Mouse (Mus musculus) CH12.LX (cell line): ENCODE measurements around the gene Trio. TPM values are rescaled to one million over a fixed set of nuclear protein-coding genes. Genes with fewer than 3 reads are reported as not detected.

ENCODE experiments used
- DNase-seq: peaks from one replicate; pipeline ENCODE4 v3.0.0-alpha.2; 2013; ENCODE audit errors: extremely low read depth
- H3K27ac ChIP-seq: 2 replicates; pipeline ENCODE4 v1.5.1; 2012; ENCODE audit warnings: low read depth, mild to moderate bottlenecking, control low read depth, moderate library complexity; ENCODE audit not compliant: insufficient read depth
- H3K27me3 ChIP-seq: replicated peaks from 2 replicates; pipeline ENCODE3; 2012; ENCODE audit warnings: inconsistent platforms
- H3K36me3 ChIP-seq, 2 experiments: replicated peaks in 1 of 2; 2 replicates each; pipeline versions ENCODE3 to v1.6.1; 2012; ENCODE audit warnings: inconsistent platforms in 1 of 2, low read length in 1 of 2, mild to moderate bottlenecking in 1 of 2, mixed read lengths in 1 of 2, moderate library complexity in 1 of 2; ENCODE audit not compliant: control insufficient read depth in 1 of 2, insufficient read depth in 1 of 2
- H3K4me1 ChIP-seq, 2 experiments: 2 replicates each; pipeline ENCODE4 v1.6.1; 2012; ENCODE audit warnings: inconsistent platforms in 1 of 2, moderate library complexity in 1 of 2; ENCODE audit not compliant: insufficient read depth in 2 of 2, control insufficient read depth in 1 of 2
- H3K4me2 ChIP-seq: 2 replicates; pipeline ENCODE4 v1.6.1; 2012; ENCODE audit warnings: low read depth, mild to moderate bottlenecking, control low read depth; ENCODE audit not compliant: poor library complexity, insufficient read depth, severe bottlenecking
- H3K4me3 ChIP-seq, 3 experiments: fragments of 150-350 bp in 1 of 3; sonication (generic) in 1 of 3; replicated peaks in 1 of 3; 2 replicates each; pipeline versions ENCODE3 to v1.5.1; 2011 to 2012; ENCODE audit warnings: low read depth in 2 of 3, low read length in 2 of 3, mild to moderate bottlenecking in 2 of 3, moderate library complexity in 2 of 3, control low read depth in 1 of 3, improper control_type of control experiment in 1 of 3, inconsistent platforms in 1 of 3, mixed read lengths in 1 of 3; ENCODE audit not compliant: poor library complexity in 1 of 3
- H3K79me2 ChIP-seq: replicated peaks from 2 replicates; pipeline ENCODE4 v1.6.1; 2012; ENCODE audit warnings: mild to moderate bottlenecking, moderate library complexity; ENCODE audit not compliant: control insufficient read depth, poor library complexity, insufficient read depth, severe bottlenecking; ENCODE audit errors: extremely low read depth
- H3K9ac ChIP-seq: 2 replicates; pipeline ENCODE4 v1.6.1; 2012; ENCODE audit warnings: low read depth, mild to moderate bottlenecking, control low read depth, moderate library complexity; ENCODE audit not compliant: insufficient read depth
- H3K9me3 ChIP-seq: replicated peaks from 2 replicates; pipeline ENCODE3; 2012; ENCODE audit warnings: low read length, inconsistent platforms, mixed read lengths
- BHLHE40 ChIP-seq: IDR thresholded peaks from 2 replicates; pipeline ENCODE4 v1.6.1; 2011; ENCODE audit warnings: mild to moderate bottlenecking, low read depth, low read length, improper control_type of control experiment
- CHD1 ChIP-seq: IDR thresholded peaks from 2 replicates; pipeline ENCODE4 v1.6.1; 2012; ENCODE audit warnings: low read depth, low read length, improper control_type of control experiment, inconsistent platforms
- CHD2 ChIP-seq: IDR thresholded peaks from 2 replicates; pipeline ENCODE4 v1.6.1; 2011; ENCODE audit warnings: low read length, improper control_type of control experiment
- E2F4 ChIP-seq: IDR thresholded peaks from 2 replicates; pipeline ENCODE4 v1.6.1; 2011; ENCODE audit warnings: low read depth, low read length, improper control_type of control experiment; ENCODE audit not compliant: insufficient replicate concordance
- ELF1 ChIP-seq: IDR thresholded peaks from 2 replicates; pipeline ENCODE4 v1.6.1; 2014; ENCODE audit warnings: low read depth, mild to moderate bottlenecking, inconsistent platforms, low read length, improper control_type of control experiment
- ETS1 ChIP-seq: conservative IDR thresholded peaks from 2 replicates; pipeline ENCODE4 v1.6.1; 2012; ENCODE audit warnings: low read depth, mild to moderate bottlenecking, inconsistent platforms, low read length, improper control_type of control experiment, moderate library complexity
- GABPA ChIP-seq: IDR thresholded peaks from 2 replicates; pipeline ENCODE4 v1.6.1; 2012; ENCODE audit warnings: low read depth, low read length, improper control_type of control experiment, inconsistent platforms; ENCODE audit not compliant: insufficient replicate concordance
- HCFC1 ChIP-seq: IDR thresholded peaks from 2 replicates; pipeline ENCODE4 v1.6.1; 2012; ENCODE audit warnings: low read depth, mild to moderate bottlenecking, inconsistent platforms, low read length, improper control_type of control experiment
- IRF4 ChIP-seq: IDR thresholded peaks from 2 replicates; pipeline ENCODE4 v1.6.1; 2014; ENCODE audit warnings: low read depth, mild to moderate bottlenecking, inconsistent platforms, low read length, improper control_type of control experiment
- JUND ChIP-seq: conservative IDR thresholded peaks from 2 replicates; pipeline ENCODE4 v1.6.1; 2011; ENCODE audit warnings: low read depth, low read length, improper control_type of control experiment
- MAZ ChIP-seq: IDR thresholded peaks from 2 replicates; pipeline ENCODE4 v1.6.1; 2012; ENCODE audit warnings: low read depth, mild to moderate bottlenecking, inconsistent platforms, low read length, improper control_type of control experiment, moderate library complexity
- MEF2A ChIP-seq: IDR thresholded peaks from 2 replicates; pipeline ENCODE4 v1.6.1; 2014; ENCODE audit warnings: low read depth, mild to moderate bottlenecking, inconsistent platforms, low read length, improper control_type of control experiment, borderline replicate concordance
- MXI1 ChIP-seq: IDR thresholded peaks from 2 replicates; pipeline ENCODE4 v1.6.1; 2011; ENCODE audit warnings: mild to moderate bottlenecking, low read depth, low read length, improper control_type of control experiment
- SIN3A ChIP-seq: IDR thresholded peaks from 2 replicates; pipeline ENCODE4 v1.6.1; 2012; ENCODE audit warnings: low read length, improper control_type of control experiment, inconsistent platforms
- SMC3 ChIP-seq: IDR thresholded peaks from 2 replicates; pipeline ENCODE4 v1.6.1; 2011; ENCODE audit warnings: low read depth, low read length, improper control_type of control experiment
- TBP ChIP-seq: conservative IDR thresholded peaks from 2 replicates; pipeline ENCODE4 v1.6.1; 2011; ENCODE audit warnings: low read depth, low read length, improper control_type of control experiment
- USF1 ChIP-seq: IDR thresholded peaks from 2 replicates; pipeline ENCODE4 v1.6.1; 2014; ENCODE audit warnings: low read depth, mild to moderate bottlenecking, inconsistent platforms, low read length, improper control_type of control experiment
- ZC3H11A ChIP-seq: IDR thresholded peaks from 2 replicates; pipeline ENCODE4 v1.6.1; 2012; ENCODE audit warnings: low read depth, mild to moderate bottlenecking, inconsistent platforms, low read length, improper control_type of control experiment
- ZMIZ1 ChIP-seq: IDR thresholded peaks from 2 replicates; pipeline ENCODE4 v1.6.1; 2012; ENCODE audit warnings: low read depth, mild to moderate bottlenecking, inconsistent platforms, low read length, improper control_type of control experiment
- ZNF384 ChIP-seq: IDR thresholded peaks from 2 replicates; pipeline ENCODE4 v1.6.1; 2012; ENCODE audit warnings: low read depth, low read length, improper control_type of control experiment, inconsistent platforms
- dilution Hi-C: fragments of 300-500 bp; cut with MboI; formaldehyde crosslinking; loops from 2 replicates; pipeline ENCODE4 v1.14.3; 2020; ENCODE audit warnings: low sequenced_read_pairs; ENCODE audit not compliant: extremely low pct_unique_long_range_greater_than_20kb, extremely low pct_ligation_motif_present
- in situ Hi-C: fragments of 300-500 bp; cut with MboI; formaldehyde crosslinking; loops from 3 replicates; pipeline ENCODE4 v1.14.3; 2019; ENCODE audit warnings: low sequenced_read_pairs, low pct_ligation_motif_present, low pct_unique_long_range_greater_than_20kb, mixed read lengths
- polyA plus RNA-seq: library from polyadenylated mRNA; unstranded; fragments of >175 nt; gene quantifications from 2 replicates; pipeline ENCODE4 v1.2.1, GENCODE M21; 2012; ENCODE audit warnings: low read depth; ENCODE audit not compliant: insufficient read length
- total RNA-seq, 2 experiments: library from RNA; depleted of rRNA; stranded (reverse); fragments of 300-350 nt in 1 of 2; fragments of >200 nt in 1 of 2; gene quantifications; 2 replicates each; pipeline ENCODE4 v1.2.3; 2012 to 2014

Gene Trio
- total and polyA plus RNA-seq, 3 experiments = 3.9 to 17.5 (median 4.3) TPM

GRCm38 (mm10) chr15:27997391-27997841 is 28.2 kb downstream of the Trio start:
- no peaks in the 10 kb centered on the region for H3K9me3 ChIP-seq
- H3K27me3 ChIP-seq = no peaks in the 10 kb centered on the region
- dilution Hi-C loops = no loop called here
- H3K36me3 ChIP-seq = no peaks in the 10 kb centered on the region
- in situ Hi-C loops = no loop called here
- no peak overlapping the region for H3K4me2 ChIP-seq
- TF ChIP-seq TBP (no peak), CHD2 (no peak), SIN3A (no peak), MEF2A (no peak), SMC3 (no peak), GABPA (no peak), MXI1 (no peak), E2F4 (no peak), CHD1 (no peak)
- H3K4me1 ChIP-seq = peaks cover 0 to 5% of the 10 kb centered on the region in 2 experiments; a peak in 2 of 4 replicates
- no peaks in the 10 kb centered on the region for H3K79me2 ChIP-seq
- H3K9ac ChIP-seq = no peak overlapping the region
- DNase-seq = no peak
- no peak overlapping the region for H3K27ac ChIP-seq
- no peak overlapping the region for H3K4me3 ChIP-seq

GRCm38 (mm10) chr15:27996750-27997149 is 28.9 kb downstream of the Trio start:
- Histone ChIP-seq H3K4me2 (no peak overlapping the region), H3K9ac (no peak overlapping the region), H3K36me3 (no peaks in the 10 kb centered on the region), H3K9me3 (no peaks in the 10 kb centered on the region), H3K27me3 (no peaks in the 10 kb centered on the region), H3K4me3 (no peak overlapping the region), H3K79me2 (no peaks in the 10 kb centered on the region), H3K27ac (no peak overlapping the region), H3K4me1 (peaks cover 0 to 12% of the 10 kb centered on the region in 2 experiments; a peak in 2 of 4 replicates)
- DNase-seq = no peak
- in situ Hi-C loops (no loop called here), dilution Hi-C loops (no loop called here)
- TF ChIP-seq IRF4 (no peak), MAZ (no peak), E2F4 (no peak), MXI1 (no peak), ZMIZ1 (no peak), CHD2 (no peak), SIN3A (no peak), ZNF384 (no peak), ELF1 (no peak), CHD1 (no peak), ZC3H11A (no peak), BHLHE40 (no peak), JUND (no peak), HCFC1 (no peak), SMC3 (no peak), ETS1 (no peak), USF1 (no peak)
- TF ChIP-seq, all 38 proteins: peak for 0
